Mouse (Mus musculus) lung, embryonic 15.5 days (tissue): ENCODE measurements at regions not wholly inside any gene's neighbourhood (a gene's known extent, or its start where the extent isn't known, plus 50 kb on each side); places are given as distances from the start of the nearest gene placed in this dataset.

Experiments used
- ATAC-seq: fragments of 200-750 bp; cut with Nextera tagmentation; 2 replicates; pipeline ENCODE4 v1.8.0; 2017; ENCODE audit warnings: moderate number of reproducible peaks, borderline replicate concordance; ENCODE audit not compliant: low FRiP score, low TSS enrichment; ENCODE audit errors: extremely low read depth
- H3K27ac ChIP-seq: fragments of 300-500 bp; sonication (generic); 2 replicates; pipeline ENCODE4 v1.5.1; 2015; ENCODE audit warnings: moderate library complexity, mild to moderate bottlenecking, inconsistent platforms
- H3K27me3 ChIP-seq: fragments of 300-500 bp; sonication (generic); 2 replicates; pipeline ENCODE4 v1.6.1; 2015; ENCODE audit warnings: inconsistent platforms
- H3K36me3 ChIP-seq: fragments of 300-500 bp; sonication (generic); 2 replicates; pipeline ENCODE4 v1.6.1; 2015; ENCODE audit warnings: inconsistent platforms
- H3K4me1 ChIP-seq: fragments of 300-500 bp; sonication (generic); 2 replicates; pipeline ENCODE4 v1.6.1; 2015; ENCODE audit warnings: inconsistent platforms
- H3K4me2 ChIP-seq: fragments of 300-500 bp; sonication (generic); 2 replicates; pipeline ENCODE4 v1.6.1; 2015; ENCODE audit warnings: inconsistent platforms, mild to moderate bottlenecking, moderate library complexity
- H3K4me3 ChIP-seq: fragments of 300-500 bp; sonication (generic); 2 replicates; pipeline ENCODE4 v1.5.1; 2015; ENCODE audit warnings: mild to moderate bottlenecking, inconsistent platforms
- H3K9ac ChIP-seq: fragments of 300-500 bp; sonication (generic); 2 replicates; pipeline ENCODE4 v1.6.1; 2015; ENCODE audit warnings: inconsistent platforms
- H3K9me3 ChIP-seq: fragments of 300-500 bp; sonication (generic); 2 replicates; pipeline ENCODE4 v1.6.1; 2016; ENCODE audit warnings: inconsistent platforms
- WGBS: fragments of 180-500 bp; shearing (Covaris S2); methylation state at CpG from one replicate; pipeline ENCODE4 v1.1.7; 2015; 5-methylcytosine and 5-hydroxymethylcytosine counted together

DNA sequence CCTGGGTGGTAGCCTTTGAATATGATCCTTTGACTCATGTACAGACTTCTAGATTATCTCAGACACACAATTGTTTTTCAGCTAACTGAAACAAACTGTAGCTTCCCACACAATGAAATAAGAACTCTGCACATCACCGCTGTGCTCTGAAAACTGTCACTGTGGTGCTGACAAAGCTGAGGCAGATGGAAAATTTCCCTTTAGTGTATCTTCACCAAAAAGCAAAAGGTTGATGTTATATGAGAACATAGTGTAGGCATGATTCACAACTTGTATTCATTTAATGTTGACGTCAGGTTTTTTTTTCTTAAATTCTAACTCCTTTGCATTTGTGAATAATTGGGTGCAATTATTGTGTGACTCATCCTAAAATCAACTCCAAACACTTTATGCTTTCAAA is 264.1 kb upstream of the Actbl2 start:
- WGBS, result 75% methylated on average over 2 of the region's 2 CpGs
- no peaks in the 10 kb centered on the region for H3K27me3 ChIP-seq

GRCm38 (mm10) chr13:110991121-110991520 is 263.7 kb upstream of the Actbl2 start:
- Histone ChIP-seq H3K4me1 (0 out of 2 replicates have a peak, but pooled peaks cover 3% of the 10 kb centered on the region), H3K9ac (no peak overlapping the region), H3K27me3 (no peaks in the 10 kb centered on the region), H3K4me3 (no peak overlapping the region), H3K36me3 (no peaks in the 10 kb centered on the region), H3K27ac (no peak overlapping the region), H3K4me2 (no peak overlapping the region), H3K9me3 (no peaks in the 10 kb centered on the region)
- ATAC-seq, result no peak
- 86% methylated on average over 2 of the region's 2 CpGs for WGBS

More for the DNA sequence above, 264.1 kb upstream of the Actbl2 start:
- H3K9ac ChIP-seq, result no peak overlapping the region
- no peaks in the 10 kb centered on the region for H3K36me3 ChIP-seq
- H3K27ac ChIP-seq, result no peak overlapping the region
- no peak overlapping the region for H3K4me3 ChIP-seq
- no peak for ATAC-seq
- H3K4me2 ChIP-seq, result no peak overlapping the region
- H3K9me3 ChIP-seq, result no peaks in the 10 kb centered on the region
- 0 out of 2 replicates have a peak, but pooled peaks cover 3% of the 10 kb centered on the region for H3K4me1 ChIP-seq

DNA sequence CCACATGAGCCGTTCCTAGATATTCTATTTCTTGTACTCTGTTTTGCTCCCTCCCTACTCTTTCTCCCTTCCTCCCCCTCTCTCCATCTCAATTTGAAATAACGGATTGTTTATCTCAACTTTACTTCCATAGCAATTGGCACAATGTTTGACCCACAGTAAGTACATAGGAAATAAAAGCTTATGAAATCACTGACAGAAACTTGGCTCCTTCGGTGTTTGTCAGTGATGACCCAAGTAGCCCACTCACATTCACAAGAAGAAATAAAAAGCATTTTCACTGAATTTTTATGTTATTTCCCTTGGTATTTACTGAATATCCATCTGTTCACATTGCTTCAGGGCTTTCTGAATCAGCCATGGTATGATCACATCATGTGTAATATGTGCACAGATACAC is 260.2 kb upstream of the Actbl2 start:
- no peak for ATAC-seq
- Histone ChIP-seq H3K4me2 (no peak overlapping the region), H3K9me3 (no peaks in the 10 kb centered on the region), H3K36me3 (no peaks in the 10 kb centered on the region), H3K27ac (no peak overlapping the region), H3K9ac (no peak overlapping the region), H3K27me3 (no peaks in the 10 kb centered on the region), H3K4me3 (no peak overlapping the region), H3K4me1 (0 out of 2 replicates have a peak, but pooled peaks cover 3% of the 10 kb centered on the region)
- 68% methylated on average over 3 of the region's 3 CpGs for WGBS

DNA sequence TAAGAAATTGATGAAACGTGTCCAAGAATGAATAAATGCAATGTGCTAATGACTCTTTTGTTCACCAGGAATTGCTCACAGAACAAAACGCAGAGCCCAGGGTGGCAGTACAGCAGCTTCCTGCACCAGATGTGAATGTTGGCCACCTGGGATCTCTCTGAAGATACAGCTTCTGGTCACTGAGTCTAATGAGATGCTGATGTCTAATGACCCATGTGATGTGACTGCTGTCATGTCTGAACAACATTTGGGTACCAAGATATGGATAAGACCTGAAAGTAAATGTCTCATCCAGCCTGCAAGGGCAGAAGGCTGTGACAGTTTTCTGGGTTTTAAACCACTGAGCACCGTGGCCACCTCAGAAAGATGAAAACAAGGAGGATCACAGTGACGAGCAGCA is 252.1 kb upstream of the Actbl2 start:
- WGBS, result 73% methylated on average over 4 of the region's 4 CpGs
- Histone ChIP-seq H3K27ac (no peak overlapping the region), H3K9ac (no peak overlapping the region), H3K36me3 (no peaks in the 10 kb centered on the region), H3K4me3 (no peak overlapping the region), H3K4me2 (no peak overlapping the region), H3K27me3 (no peaks in the 10 kb centered on the region), H3K4me1 (no peaks in the 10 kb centered on the region), H3K9me3 (no peaks in the 10 kb centered on the region)
- no peak for ATAC-seq

DNA sequence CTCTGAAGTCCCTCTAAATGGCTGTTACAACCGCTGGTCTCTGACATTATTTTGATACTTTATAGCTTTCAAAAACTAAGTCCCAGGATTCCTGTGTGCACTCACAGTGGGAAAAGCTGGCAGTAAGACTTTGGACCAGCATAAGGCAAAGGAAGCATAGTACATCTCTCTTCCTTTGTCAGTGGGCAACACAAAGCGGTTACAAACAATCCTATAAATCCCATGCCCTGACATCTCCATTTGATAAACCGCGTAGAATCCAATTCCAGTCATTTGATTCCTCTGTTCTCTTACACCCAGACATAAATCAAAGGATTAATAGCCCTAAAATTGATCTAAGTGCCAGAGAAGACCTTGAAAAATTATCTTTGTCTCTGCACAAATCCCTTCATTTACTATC is 240.7 kb upstream of the Actbl2 start:
- Histone ChIP-seq H3K4me1 (no peaks in the 10 kb centered on the region), H3K36me3 (no peaks in the 10 kb centered on the region), H3K9ac (no peak overlapping the region), H3K27me3 (no peaks in the 10 kb centered on the region), H3K4me3 (no peak overlapping the region), H3K4me2 (no peak overlapping the region), H3K9me3 (no peaks in the 10 kb centered on the region), H3K27ac (no peak overlapping the region)
- no peak for ATAC-seq
- WGBS, result 77% methylated on average over 4 of the region's 4 CpGs

GRCm38 (mm10) chr13:111030111-111030510 is 224.7 kb upstream of the Actbl2 start:
- Histone ChIP-seq H3K36me3 (no peaks in the 10 kb centered on the region), H3K9me3 (no peaks in the 10 kb centered on the region), H3K27me3 (no peaks in the 10 kb centered on the region), H3K4me1 (no peaks in the 10 kb centered on the region), H3K9ac (no peak overlapping the region), H3K4me2 (no peak overlapping the region), H3K4me3 (no peak overlapping the region), H3K27ac (no peak overlapping the region)
- WGBS, result 46% methylated on average over 2 of the region's 2 CpGs
- ATAC-seq, result no peak

- H3K4me2 ChIP-seq, result no peak overlapping the region
- WGBS, result 61% methylated on average over 1 of the region's 1 CpGs
- no peak overlapping the region for H3K27ac ChIP-seq
- H3K9ac ChIP-seq, result no peak overlapping the region
- no peak for ATAC-seq
- H3K27me3 ChIP-seq, result no peaks in the 10 kb centered on the region
- H3K4me3 ChIP-seq, result no peak overlapping the region
- no peaks in the 10 kb centered on the region for H3K9me3 ChIP-seq
- no peaks in the 10 kb centered on the region for H3K4me1 ChIP-seq
- H3K36me3 ChIP-seq, result no peaks in the 10 kb centered on the region
These were observed 223.2 kb upstream of the Actbl2 start for GRCm38 (mm10) chr13:111031633-111032032.

DNA sequence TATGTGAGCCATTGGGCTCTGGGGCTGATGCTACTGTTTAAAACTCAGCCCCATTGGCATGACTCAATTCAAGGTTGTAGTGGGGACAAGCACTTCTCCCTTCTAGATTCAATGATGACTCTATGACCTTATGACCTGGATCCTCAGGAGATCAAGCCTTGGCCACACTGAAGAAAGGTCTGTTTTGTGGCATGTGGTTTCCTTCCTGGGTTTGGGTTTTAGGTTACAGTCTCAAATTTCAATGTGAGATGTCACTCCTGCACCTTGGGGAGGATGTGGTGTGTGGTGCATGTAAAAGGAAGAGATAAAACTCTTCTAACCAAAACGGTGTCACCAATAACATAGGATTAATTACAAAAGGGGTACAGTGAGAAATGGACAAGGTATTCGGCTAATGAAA is 211.2 kb upstream of the Actbl2 start:
- H3K27me3 ChIP-seq, result no peaks in the 10 kb centered on the region
- no peak overlapping the region for H3K4me3 ChIP-seq
- H3K4me1 ChIP-seq, result peaks cover 11% of the 10 kb centered on the region; the same call in 1 of the 2 replicates
- no peak for ATAC-seq
- H3K9ac ChIP-seq, result no peak overlapping the region
- H3K27ac ChIP-seq, result no peak overlapping the region
- WGBS, result 37% methylated on average over 2 of the region's 2 CpGs
- H3K4me2 ChIP-seq, result no peak overlapping the region
- no peaks in the 10 kb centered on the region for H3K36me3 ChIP-seq
- no peaks in the 10 kb centered on the region for H3K9me3 ChIP-seq

GRCm38 (mm10) chr13:111044328-111045002 is 210.3 kb upstream of the Actbl2 start:
- 27% methylated on average over 10 of the region's 10 CpGs for WGBS
- Histone ChIP-seq H3K4me3 (no peak overlapping the region), H3K27ac (peak overlapping the region; percentile 64), H3K4me2 (no peak overlapping the region), H3K27me3 (no peaks in the 10 kb centered on the region), H3K9ac (no peak overlapping the region), H3K4me1 (peaks cover 16% of the 10 kb centered on the region), H3K36me3 (no peaks in the 10 kb centered on the region), H3K9me3 (no peaks in the 10 kb centered on the region)
- ATAC-seq, result peak; percentile 55; the same call in 1 of the 2 replicates

GRCm38 (mm10) chr13:111050097-111050496 is 204.7 kb upstream of the Actbl2 start:
- H3K9ac ChIP-seq, result no peak overlapping the region
- H3K27me3 ChIP-seq, result no peaks in the 10 kb centered on the region
- peaks cover 18% of the 10 kb centered on the region for H3K4me1 ChIP-seq
- no peaks in the 10 kb centered on the region for H3K9me3 ChIP-seq
- H3K4me2 ChIP-seq, result no peak overlapping the region
- H3K4me3 ChIP-seq, result no peak overlapping the region
- peak overlapping the region; percentile 49 for H3K27ac ChIP-seq
- ATAC-seq, result peak; percentile 73
- 13% methylated on average over 6 of the region's 6 CpGs for WGBS
- H3K36me3 ChIP-seq, result no peaks in the 10 kb centered on the region

DNA sequence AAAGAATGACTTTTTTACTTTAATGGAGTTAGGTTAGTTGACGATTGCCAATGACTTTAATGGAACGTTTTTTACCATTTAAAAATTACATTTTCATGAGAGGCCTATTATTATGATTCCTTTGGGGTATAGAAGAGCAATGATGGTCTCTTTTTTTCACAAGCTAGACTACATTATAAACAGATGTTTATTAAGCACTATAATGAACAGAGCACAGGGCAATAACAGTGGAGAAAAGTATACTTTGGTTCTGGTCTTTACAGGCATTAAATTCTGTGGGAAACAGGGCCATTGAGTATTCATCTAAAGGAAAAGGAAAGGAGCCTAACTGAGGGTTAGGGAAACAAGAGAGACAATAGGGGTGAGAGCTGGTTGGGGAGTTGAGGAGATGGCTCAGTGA is 199.0 kb upstream of the Actbl2 start:
- 85% methylated on average over 2 of the region's 2 CpGs for WGBS
- no peak overlapping the region for H3K27ac ChIP-seq
- H3K9me3 ChIP-seq, result no peaks in the 10 kb centered on the region
- no peaks in the 10 kb centered on the region for H3K27me3 ChIP-seq
- no peaks in the 10 kb centered on the region for H3K36me3 ChIP-seq
- H3K4me3 ChIP-seq, result no peak overlapping the region
- ATAC-seq, result no peak
- H3K4me2 ChIP-seq, result no peak overlapping the region
- no peaks in the 10 kb centered on the region for H3K4me1 ChIP-seq
- H3K9ac ChIP-seq, result no peak overlapping the region

GRCm38 (mm10) chr13:111087753-111088152 is 167.1 kb upstream of the Actbl2 start:
- WGBS, result 59% methylated on average over 2 of the region's 2 CpGs
- Histone ChIP-seq H3K4me3 (no peak overlapping the region), H3K4me2 (no peak overlapping the region)

GRCm38 (mm10) chr13:111096071-111096470 is 158.7 kb upstream of the Actbl2 start:
- Histone ChIP-seq H3K4me1 (no peaks in the 10 kb centered on the region), H3K4me2 (no peak overlapping the region), H3K4me3 (no peak overlapping the region), H3K9ac (no peak overlapping the region), H3K9me3 (no peaks in the 10 kb centered on the region), H3K36me3 (no peaks in the 10 kb centered on the region), H3K27me3 (no peaks in the 10 kb centered on the region), H3K27ac (no peak overlapping the region)
- no peak for ATAC-seq
- 91% methylated on average over 5 of the region's 5 CpGs for WGBS

More at GRCm38 (mm10) chr13:111087753-111088152, 167.1 kb upstream of the Actbl2 start:
- Histone ChIP-seq H3K36me3 (no peaks in the 10 kb centered on the region), H3K9ac (no peak overlapping the region), H3K27ac (no peak overlapping the region), H3K9me3 (no peaks in the 10 kb centered on the region), H3K27me3 (no peaks in the 10 kb centered on the region), H3K4me1 (no peaks in the 10 kb centered on the region)
- no peak for ATAC-seq
